Mouse (Mus musculus): ENCODE results near the gene Ggt7.

- TF ChIP-seq CTCF (IDR thresholded peaks at IDR 0.05; ENCODE audit: low read depth, low read length) (no peak), POLR2A (IDR thresholded peaks at IDR 0.05; ENCODE audit: insufficient read depth, low read length) (no peak)
Observed at GRCm38 (mm10) chr2:155505811-155506210, 12.2 kb downstream of the Ggt7 start.
